Mouse (Mus musculus): ENCODE measurements around the gene Fry. TPM values are rescaled to one million over a fixed set of nuclear protein-coding genes. Genes with fewer than 3 reads are reported as not detected.

Fry gene
- polyA plus RNA-seq, 1 experiment from 2014 or later = 21.1 TPM

DNA sequence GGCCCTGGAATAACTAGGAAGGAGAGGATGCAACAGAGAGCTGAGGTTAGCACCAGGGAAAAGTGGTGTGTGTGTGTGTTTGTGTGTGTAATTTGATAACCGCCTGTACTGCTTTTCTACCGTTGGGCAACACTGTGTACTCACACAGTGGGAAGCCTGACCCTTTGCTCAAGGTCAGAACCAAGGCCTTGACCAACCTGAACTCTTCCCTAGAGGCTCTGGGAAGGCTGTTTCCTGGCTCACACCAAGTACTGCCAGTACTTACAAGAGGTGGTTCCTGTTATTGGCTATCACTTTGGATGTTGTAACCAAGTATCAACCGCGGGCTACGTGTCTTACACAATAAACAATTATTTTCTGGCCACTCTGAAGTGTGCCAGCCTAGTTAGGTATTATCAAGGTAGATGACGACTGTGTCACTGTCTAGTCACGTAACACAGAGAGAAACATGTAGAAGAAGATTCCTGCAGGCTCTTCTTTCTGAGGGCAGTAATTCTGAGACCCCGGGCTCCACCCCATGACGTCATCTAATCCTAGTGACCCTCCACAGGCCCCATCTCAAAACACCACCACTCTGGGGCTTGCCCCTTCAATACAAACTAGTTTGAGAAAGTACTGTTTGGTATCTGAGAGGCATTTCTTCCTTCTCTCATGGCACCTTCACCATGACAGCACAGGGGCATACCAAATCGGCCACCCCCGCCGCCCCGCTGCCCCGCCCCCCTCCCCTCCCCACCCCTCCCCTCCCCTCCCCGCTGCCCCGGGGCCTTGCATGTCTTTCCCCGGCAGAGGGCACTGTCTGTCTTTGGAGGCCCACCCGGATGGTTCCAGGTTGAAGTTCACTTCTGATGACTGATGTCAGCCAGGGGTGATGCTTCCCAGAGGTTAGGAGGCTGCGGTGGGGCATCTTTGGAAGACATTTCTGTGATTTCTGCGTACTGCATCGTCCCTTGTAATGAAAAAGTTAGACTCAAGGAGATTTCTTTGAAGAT, 114.0 kb downstream of the Fry start:
- H3K4me3 ChIP-seq (ENCODE audit: low read depth, low read length) = no peak overlapping the region
- DNase-seq (ENCODE audit: low spot score) (peak; percentile 49), ATAC-seq (ENCODE audit: insufficient read depth, low FRiP score, low TSS enrichment) (peak; percentile 71)
- no peaks in the 10 kb centered on the region for H3K36me3 ChIP-seq (ENCODE audit: control insufficient read depth, insufficient read depth, low read length)
- 39% methylated on average over 18 of the region's 21 CpGs for WGBS
- no peaks in the 10 kb centered on the region for H3K4me1 ChIP-seq (ENCODE audit: control insufficient read depth, insufficient read depth, low read length)
- no peak overlapping the region for H3K4me2 ChIP-seq (ENCODE audit: low read depth)
- no peaks in the 10 kb centered on the region for H3K27me3 ChIP-seq (ENCODE audit: control insufficient read depth, insufficient read depth, low read length)
- H3K27ac ChIP-seq (ENCODE audit: low read depth, low read length) = no peak overlapping the region
- no peak overlapping the region for H3K9ac ChIP-seq (ENCODE audit: low read length)
- H3K9me3 ChIP-seq (ENCODE audit: control insufficient read depth, low read length) = no peaks in the 10 kb centered on the region

DNA sequence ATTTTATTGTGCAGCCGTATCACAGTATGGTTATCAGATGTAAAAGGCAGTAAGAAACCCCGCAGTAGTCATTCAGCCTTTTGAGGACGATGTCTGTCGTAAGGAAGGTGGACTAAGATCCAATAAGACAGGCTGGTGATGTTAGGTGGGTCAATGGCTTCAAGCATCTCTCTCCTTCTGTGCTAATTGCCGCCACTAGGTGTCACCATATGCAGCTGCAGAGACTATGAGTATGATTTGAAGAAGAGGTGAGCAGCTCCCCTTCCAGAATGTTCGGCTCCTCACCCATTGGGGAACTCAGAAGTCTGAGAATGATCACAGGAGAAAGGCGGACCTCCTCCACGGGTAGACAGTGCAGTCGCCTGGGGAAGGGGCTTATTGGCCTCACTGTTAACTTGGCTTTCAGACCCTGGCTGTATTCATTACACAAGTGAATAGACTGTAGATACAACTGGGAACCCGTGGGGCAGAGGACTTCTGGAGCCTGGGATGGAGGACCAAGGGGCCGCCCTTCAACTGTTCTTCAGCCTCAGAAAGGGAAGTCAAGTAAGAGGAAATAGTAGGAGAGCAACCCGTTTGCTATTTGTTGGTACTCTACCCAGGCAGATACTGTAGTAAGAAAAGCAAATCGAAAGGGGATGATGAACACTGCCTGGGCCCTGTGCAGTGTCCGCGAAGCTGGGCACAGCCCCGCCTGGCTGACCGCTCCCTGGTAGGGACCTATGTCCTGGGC, 114.9 kb downstream of the Fry start:
- no peak overlapping the region for H3K9ac ChIP-seq (ENCODE audit: low read length)
- no peak overlapping the region for H3K4me2 ChIP-seq (ENCODE audit: low read depth)
- no peaks in the 10 kb centered on the region for H3K9me3 ChIP-seq (ENCODE audit: control insufficient read depth, low read length)
- H3K4me3 ChIP-seq (ENCODE audit: low read depth, low read length) = no peak overlapping the region
- ATAC-seq (ENCODE audit: insufficient read depth, low FRiP score, low TSS enrichment) = peak; percentile 72
- 60% methylated on average over 17 of the region's 17 CpGs for WGBS
- no peaks in the 10 kb centered on the region for H3K4me1 ChIP-seq (ENCODE audit: control insufficient read depth, insufficient read depth, low read length)
- H3K27me3 ChIP-seq (ENCODE audit: control insufficient read depth, insufficient read depth, low read length) = no peaks in the 10 kb centered on the region
- no peak overlapping the region for H3K27ac ChIP-seq (ENCODE audit: low read depth, low read length)
- H3K36me3 ChIP-seq (ENCODE audit: control insufficient read depth, insufficient read depth, low read length) = no peaks in the 10 kb centered on the region
- peak; percentile 67 for DNase-seq (ENCODE audit: low spot score)

GRCm38 (mm10) chr5:150235931-150236330, 117.5 kb downstream of the Fry start:
- WGBS = 94% methylated on average over 5 of the region's 5 CpGs

GRCm38 (mm10) chr5:150236597-150236996, 118.2 kb downstream of the Fry start:
- no peaks in the 10 kb centered on the region for H3K9me3 ChIP-seq (ENCODE audit: control insufficient read depth, low read length)
- no peaks in the 10 kb centered on the region for H3K27me3 ChIP-seq (ENCODE audit: control insufficient read depth, insufficient read depth, low read length)
- no peak overlapping the region for H3K4me2 ChIP-seq (ENCODE audit: low read depth)
- H3K4me3 ChIP-seq (ENCODE audit: low read depth, low read length) = no peak overlapping the region
- ATAC-seq (ENCODE audit: insufficient read depth, low FRiP score, low TSS enrichment) (no peak), DNase-seq (ENCODE audit: low spot score) (no peak)
- H3K36me3 ChIP-seq (ENCODE audit: control insufficient read depth, insufficient read depth, low read length) = no peaks in the 10 kb centered on the region
- no peaks in the 10 kb centered on the region for H3K4me1 ChIP-seq (ENCODE audit: control insufficient read depth, insufficient read depth, low read length)
- no peak overlapping the region for H3K9ac ChIP-seq (ENCODE audit: low read length)
- H3K27ac ChIP-seq (ENCODE audit: low read depth, low read length) = no peak overlapping the region

More at GRCm38 (mm10) chr5:150235931-150236330, 117.5 kb downstream of the Fry start:
- Histone ChIP-seq H3K4me1 (ENCODE audit: control insufficient read depth, insufficient read depth, low read length) (no peaks in the 10 kb centered on the region), H3K9me3 (ENCODE audit: control insufficient read depth, low read length) (no peaks in the 10 kb centered on the region), H3K4me3 (ENCODE audit: low read depth, low read length) (no peak overlapping the region), H3K27ac (ENCODE audit: low read depth, low read length) (no peak overlapping the region), H3K27me3 (ENCODE audit: control insufficient read depth, insufficient read depth, low read length) (no peaks in the 10 kb centered on the region), H3K4me2 (ENCODE audit: low read depth) (no peak overlapping the region), H3K36me3 (ENCODE audit: control insufficient read depth, insufficient read depth, low read length) (no peaks in the 10 kb centered on the region), H3K9ac (ENCODE audit: low read length) (no peak overlapping the region)
- ATAC-seq (ENCODE audit: insufficient read depth, low FRiP score, low TSS enrichment) (no peak), DNase-seq (ENCODE audit: low spot score) (no peak)

DNA sequence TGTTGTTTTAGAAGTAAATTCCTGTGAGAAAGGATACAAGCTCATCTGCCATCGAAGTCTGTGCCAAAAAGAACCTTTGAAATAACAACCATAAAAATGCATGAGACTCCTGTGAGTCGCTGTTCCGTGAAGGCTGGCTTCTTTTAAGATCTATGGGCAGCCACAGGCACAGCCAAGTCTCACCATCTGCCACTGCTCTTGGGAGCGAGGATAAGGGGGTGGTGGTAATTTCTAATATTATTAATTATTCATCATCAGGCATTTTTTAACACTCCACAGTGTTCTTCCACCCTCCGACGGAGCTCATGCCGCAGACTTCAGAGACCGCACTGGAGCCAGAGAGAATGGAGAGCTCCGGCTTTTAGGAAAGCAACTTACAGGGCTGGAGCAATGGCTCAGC, 123.2 kb downstream of the Fry start:
- DNase-seq (ENCODE audit: low spot score) (no peak), ATAC-seq (ENCODE audit: insufficient read depth, low FRiP score, low TSS enrichment) (no peak)
- H3K4me2 ChIP-seq (ENCODE audit: low read depth) = no peak overlapping the region
- H3K27me3 ChIP-seq (ENCODE audit: control insufficient read depth, insufficient read depth, low read length) = no peaks in the 10 kb centered on the region
- H3K9ac ChIP-seq (ENCODE audit: low read length) = no peak overlapping the region
- no peaks in the 10 kb centered on the region for H3K4me1 ChIP-seq (ENCODE audit: control insufficient read depth, insufficient read depth, low read length)
- no peaks in the 10 kb centered on the region for H3K36me3 ChIP-seq (ENCODE audit: control insufficient read depth, insufficient read depth, low read length)
- no peak overlapping the region for H3K27ac ChIP-seq (ENCODE audit: low read depth, low read length)
- no peak overlapping the region for H3K4me3 ChIP-seq (ENCODE audit: low read depth, low read length)
- no peaks in the 10 kb centered on the region for H3K9me3 ChIP-seq (ENCODE audit: control insufficient read depth, low read length)
- WGBS = 85% methylated on average over 9 of the region's 9 CpGs

DNA sequence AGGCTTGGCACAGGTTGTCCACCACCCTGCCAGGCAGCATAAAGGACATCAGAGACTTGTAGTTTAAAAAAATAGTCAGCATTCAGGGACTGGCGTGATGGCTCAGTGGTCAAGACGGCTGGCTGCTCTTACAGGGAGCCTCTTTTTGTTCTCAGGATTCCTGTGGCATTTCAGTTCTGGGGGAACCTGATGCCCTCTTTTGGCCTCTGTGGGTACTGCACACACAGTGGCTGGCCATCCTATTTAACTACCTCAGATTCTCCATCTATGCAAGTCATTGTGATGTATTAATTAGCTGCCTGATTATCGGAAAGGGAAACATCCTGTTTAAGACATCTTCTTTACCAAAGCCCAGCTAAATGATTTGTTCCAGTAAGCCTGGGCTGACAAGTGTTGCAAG, 128.3 kb downstream of the Fry start:
- DNase-seq (ENCODE audit: low spot score) = no peak
- H3K4me2 ChIP-seq (ENCODE audit: low read depth) = no peak overlapping the region
- H3K27ac ChIP-seq (ENCODE audit: low read depth, low read length) = no peak overlapping the region
- no peaks in the 10 kb centered on the region for H3K27me3 ChIP-seq (ENCODE audit: control insufficient read depth, insufficient read depth, low read length)
- H3K9ac ChIP-seq (ENCODE audit: low read length) = no peak overlapping the region
- ATAC-seq (ENCODE audit: insufficient read depth, low FRiP score, low TSS enrichment) = no peak
- H3K4me1 ChIP-seq (ENCODE audit: control insufficient read depth, insufficient read depth, low read length) = no peaks in the 10 kb centered on the region
- H3K9me3 ChIP-seq (ENCODE audit: control insufficient read depth, low read length) = no peaks in the 10 kb centered on the region
- WGBS = 87% methylated on average over 3 of the region's 3 CpGs
- no peaks in the 10 kb centered on the region for H3K36me3 ChIP-seq (ENCODE audit: control insufficient read depth, insufficient read depth, low read length)
- H3K4me3 ChIP-seq (ENCODE audit: low read depth, low read length) = no peak overlapping the region

DNA sequence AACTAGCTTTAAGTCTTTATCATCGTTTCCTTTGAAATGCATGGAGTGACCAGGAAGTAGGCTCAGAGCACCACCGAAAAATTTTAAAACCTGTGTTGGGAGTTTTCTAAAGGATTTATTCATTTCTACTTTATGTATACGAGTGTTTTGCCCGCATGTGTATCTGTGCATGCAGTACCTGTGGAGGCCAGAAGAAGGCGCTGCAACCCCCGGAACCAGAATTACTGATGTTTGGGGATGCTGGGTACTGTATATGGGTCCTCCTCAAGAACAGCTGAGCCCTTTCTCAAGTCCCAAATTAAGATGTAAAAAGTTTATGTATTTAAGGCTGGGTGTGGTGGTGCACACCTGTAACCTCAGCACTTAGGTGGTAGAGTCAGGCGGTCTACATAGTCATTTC, 139.3 kb downstream of the Fry start:
- no peak for DNase-seq (ENCODE audit: low spot score)
- WGBS = 85% methylated on average over 7 of the region's 7 CpGs
- H3K27ac ChIP-seq (ENCODE audit: low read depth, low read length) = no peak overlapping the region

DNA sequence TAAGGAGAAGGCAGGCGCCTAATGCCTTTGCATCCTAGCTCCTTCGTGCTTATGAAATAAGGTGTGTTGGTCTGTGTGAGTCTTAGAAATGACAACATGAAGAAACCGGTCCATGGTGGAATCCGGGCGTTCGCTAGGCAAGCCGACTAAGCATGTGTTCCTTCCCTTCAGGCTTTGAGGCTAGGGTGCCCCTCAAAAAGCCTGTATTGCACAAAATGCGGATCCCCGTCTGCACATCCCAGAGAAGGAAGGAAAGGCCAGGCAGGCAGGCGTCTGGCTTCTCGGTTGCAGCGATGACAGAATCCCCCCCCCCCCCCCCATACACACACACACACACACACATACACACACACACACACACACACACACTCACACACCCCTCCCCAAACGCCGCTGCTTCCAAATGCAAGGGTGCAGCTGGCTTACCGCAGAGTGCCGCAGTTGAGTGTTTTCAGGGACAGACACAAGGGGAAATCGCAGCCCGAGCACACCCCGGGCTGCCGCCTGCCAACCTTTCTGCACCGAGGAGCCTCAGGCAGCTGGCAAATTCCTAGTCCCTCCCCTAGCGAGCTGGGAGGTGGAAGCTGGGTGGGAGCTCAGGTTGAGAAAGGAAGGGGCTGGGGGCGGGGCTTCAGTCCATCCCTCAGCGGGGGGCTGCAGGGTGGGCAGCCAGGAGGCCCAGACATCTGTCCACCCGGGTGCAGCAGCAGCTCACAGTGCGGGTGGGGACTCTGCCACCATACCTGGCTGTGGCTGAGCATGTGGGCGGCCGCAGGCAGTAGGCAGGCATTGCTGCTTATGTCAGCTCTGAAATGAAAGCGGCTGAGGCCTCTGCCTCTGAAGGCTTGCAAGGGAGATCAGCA, 141.0 kb downstream of the Fry start:
- peak; percentile 65 for ATAC-seq (ENCODE audit: insufficient read depth, low FRiP score, low TSS enrichment)
- 3% methylated on average over 27 of the region's 29 CpGs for WGBS
- peak overlapping the region; percentile 36 for H3K4me3 ChIP-seq (ENCODE audit: low read depth, low read length)
- no peaks in the 10 kb centered on the region for H3K36me3 ChIP-seq (ENCODE audit: control insufficient read depth, insufficient read depth, low read length)
- no peaks in the 10 kb centered on the region for H3K9me3 ChIP-seq (ENCODE audit: control insufficient read depth, low read length)
- H3K27ac ChIP-seq (ENCODE audit: low read depth, low read length) = peak overlapping the region; percentile 73
- peaks cover 7% of the 10 kb centered on the region; the same call in 1 of the 2 replicates for H3K4me1 ChIP-seq (ENCODE audit: control insufficient read depth, insufficient read depth, low read length)
- peak; percentile 75 for DNase-seq (ENCODE audit: low spot score)
- H3K4me2 ChIP-seq (ENCODE audit: low read depth) = peak overlapping the region; percentile 75
- no peaks in the 10 kb centered on the region for H3K27me3 ChIP-seq (ENCODE audit: control insufficient read depth, insufficient read depth, low read length)
- H3K9ac ChIP-seq (ENCODE audit: low read length) = peak overlapping the region; percentile 59

More for the DNA sequence above, 139.3 kb downstream of the Fry start:
- H3K9ac ChIP-seq (ENCODE audit: low read length) = no peak overlapping the region
- no peaks in the 10 kb centered on the region for H3K36me3 ChIP-seq (ENCODE audit: control insufficient read depth, insufficient read depth, low read length)
- no peaks in the 10 kb centered on the region for H3K9me3 ChIP-seq (ENCODE audit: control insufficient read depth, low read length)
- H3K4me3 ChIP-seq (ENCODE audit: low read depth, low read length) = no peak overlapping the region
- ATAC-seq (ENCODE audit: insufficient read depth, low FRiP score, low TSS enrichment) = no peak
- no peak overlapping the region for H3K4me2 ChIP-seq (ENCODE audit: low read depth)
- H3K27me3 ChIP-seq (ENCODE audit: control insufficient read depth, insufficient read depth, low read length) = no peaks in the 10 kb centered on the region
- peaks cover 7% of the 10 kb centered on the region; the same call in 1 of the 2 replicates for H3K4me1 ChIP-seq (ENCODE audit: control insufficient read depth, insufficient read depth, low read length)
